Mouse (Mus musculus) C2C12 (cell line): ENCODE data around the gene Rarres2. TPM values are rescaled to one million over a fixed set of nuclear protein-coding genes. Genes with fewer than 3 reads are reported as not detected.

Experiments used
- H3K27me3 ChIP-seq: one replicate; pipeline ENCODE4 v1.6.1; 2011; ENCODE audit not compliant: control insufficient read depth, insufficient read depth, insufficient read length
- H3K36me3 ChIP-seq: one replicate; pipeline ENCODE4 v1.6.1; 2011; ENCODE audit not compliant: control insufficient read depth, insufficient read depth
- H3K4me3 ChIP-seq: one replicate; pipeline ENCODE4 v1.5.1; 2011; ENCODE audit warnings: mild to moderate bottlenecking, control low read depth; ENCODE audit not compliant: poor library complexity, insufficient read depth, severe bottlenecking
- H3K79me2 ChIP-seq: one replicate; pipeline ENCODE4 v1.6.1; 2011; ENCODE audit not compliant: control insufficient read depth, insufficient read depth
- H3K79me3 ChIP-seq: one replicate; pipeline ENCODE4 v1.6.1; 2011; ENCODE audit warnings: low read depth, control low read depth
- H3ac ChIP-seq: one replicate; pipeline ENCODE3; 2011; ENCODE audit warnings: low read depth; ENCODE audit not compliant: control insufficient read depth, insufficient read length
- CEBPB ChIP-seq: IDR thresholded peaks from one replicate; pipeline ENCODE4 v1.6.1; 2011; ENCODE audit warnings: low read depth, mild to moderate bottlenecking, control low read depth, moderate library complexity
- CTCF ChIP-seq: IDR thresholded peaks from one replicate; pipeline ENCODE4 v1.5.1; 2011; ENCODE audit not compliant: control insufficient read depth, insufficient read depth, insufficient read length
- FOSL1 ChIP-seq: IDR thresholded peaks from one replicate; pipeline ENCODE4 v1.8.0; 2011; ENCODE audit warnings: mild to moderate bottlenecking, low read length; ENCODE audit not compliant: poor library complexity, insufficient read depth, severe bottlenecking
- MAX ChIP-seq: IDR thresholded peaks from one replicate; pipeline ENCODE4 v1.6.1; 2011; ENCODE audit warnings: mild to moderate bottlenecking, control low read depth
- MYOD1 ChIP-seq: IDR thresholded peaks from one replicate; pipeline ENCODE4 v1.6.1; 2011; ENCODE audit warnings: low read depth; ENCODE audit not compliant: control insufficient read depth, insufficient read length
- MYOG ChIP-seq: IDR thresholded peaks from one replicate; pipeline ENCODE4 v1.6.1; 2011; ENCODE audit not compliant: control insufficient read depth, insufficient read length; ENCODE audit errors: extremely low read depth
- USF1 ChIP-seq: IDR thresholded peaks from one replicate; pipeline ENCODE4 v1.6.1; 2011; ENCODE audit warnings: low read depth, mild to moderate bottlenecking, control low read depth, moderate library complexity
- polyA plus RNA-seq: library from polyadenylated mRNA; unstranded; fragments of >200 nt; fragmentation: generic; extraction: Trizol; gene quantifications from one replicate; pipeline ENCODE4 v1.2.1, GENCODE M21; 2012; ENCODE audit warnings: missing spikeins

Rarres2 gene
- polyA plus RNA-seq, 1 experiment, result 0.08 TPM

DNA sequence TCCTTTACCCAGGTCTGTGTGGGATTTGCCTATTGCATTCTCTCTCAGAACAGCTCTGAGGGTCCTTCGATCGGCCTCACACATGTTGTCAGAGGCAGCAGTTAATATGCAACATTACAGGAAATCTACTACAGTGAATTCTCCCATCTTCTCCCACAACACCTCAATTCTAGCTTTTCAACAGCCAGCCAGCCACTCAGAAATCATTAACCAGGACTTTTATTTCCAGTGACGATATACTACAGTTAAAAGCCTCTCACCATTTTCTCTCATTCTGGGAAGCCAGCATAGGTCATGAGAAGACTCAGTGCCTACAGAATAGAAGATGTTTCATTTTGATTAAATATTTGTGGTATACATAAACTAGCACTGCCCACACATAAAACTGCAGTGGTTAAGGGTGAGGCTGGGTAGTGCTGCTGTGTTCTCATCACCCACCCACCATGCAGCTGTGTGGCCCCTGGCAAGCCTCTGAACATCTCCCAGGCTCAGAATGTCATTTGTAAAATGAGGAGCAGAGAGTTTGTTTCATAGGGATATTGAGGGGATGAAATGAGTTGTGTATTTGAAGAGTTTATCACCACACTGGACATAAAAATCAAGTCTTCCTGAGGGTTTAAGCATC lies 18.7 kb upstream of the Rarres2 start:
- Histone ChIP-seq H3K79me2 (peaks cover 25% of the 10 kb centered on the region), H3K4me3 (no peak overlapping the region), H3ac (no peak overlapping the region), H3K79me3 (peaks cover 18% of the 10 kb centered on the region), H3K27me3 (no peaks in the 10 kb centered on the region), H3K36me3 (peaks cover 6% of the 10 kb centered on the region)
- TF ChIP-seq FOSL1 (no peak), MAX (no peak), USF1 (no peak)

DNA sequence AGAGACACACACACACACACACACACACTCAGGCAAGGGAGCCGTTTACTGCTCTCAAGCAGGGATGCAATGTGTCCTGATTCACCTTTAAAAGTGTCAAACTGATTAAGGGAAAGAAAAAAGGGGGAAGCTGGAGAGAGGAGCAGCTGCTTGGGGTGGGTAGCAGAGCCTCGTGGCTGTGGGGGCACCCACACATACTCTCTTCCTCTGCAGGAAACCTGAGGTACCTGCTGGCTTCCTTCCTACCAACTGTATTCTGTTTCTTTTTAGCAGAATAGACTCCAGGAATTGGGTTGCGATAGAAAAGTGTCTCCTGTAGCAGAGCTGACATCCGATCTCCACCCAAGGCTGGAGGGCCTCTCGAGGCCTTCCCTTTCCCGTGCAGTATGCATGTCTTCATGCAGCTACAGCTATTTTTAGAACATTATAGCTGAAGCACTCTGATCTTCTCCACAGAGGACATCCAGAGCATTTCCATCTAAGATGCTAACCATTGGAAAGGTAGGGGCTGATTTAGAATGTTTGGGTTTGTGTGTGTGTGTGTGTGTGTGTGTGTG lies 16.7 kb upstream of the Rarres2 start, which contains the start of gene Gm45021:
TSS of gene Gm45021 (plus strand) at position 417 of the 557 bp plus-strand sequence.
- TF ChIP-seq USF1, result no peak
- TF ChIP-seq MYOG, result no peak
- TF ChIP-seq CTCF, result no peak
- TF ChIP-seq MYOD1, result no peak
- TF ChIP-seq CEBPB, result no peak
- no peak for TF ChIP-seq MAX
- no peak for TF ChIP-seq FOSL1
- no peaks in the 10 kb centered on the region for H3K27me3 ChIP-seq
- H3K79me3 ChIP-seq, result peaks cover 1% of the 10 kb centered on the region
- peaks cover 5% of the 10 kb centered on the region for H3K79me2 ChIP-seq
- no peak within 1 kb of the TSS for H3K4me3 ChIP-seq
- H3K36me3 ChIP-seq, result no peaks in the 10 kb centered on the region
- no peak within 1 kb of the TSS for H3ac ChIP-seq

DNA sequence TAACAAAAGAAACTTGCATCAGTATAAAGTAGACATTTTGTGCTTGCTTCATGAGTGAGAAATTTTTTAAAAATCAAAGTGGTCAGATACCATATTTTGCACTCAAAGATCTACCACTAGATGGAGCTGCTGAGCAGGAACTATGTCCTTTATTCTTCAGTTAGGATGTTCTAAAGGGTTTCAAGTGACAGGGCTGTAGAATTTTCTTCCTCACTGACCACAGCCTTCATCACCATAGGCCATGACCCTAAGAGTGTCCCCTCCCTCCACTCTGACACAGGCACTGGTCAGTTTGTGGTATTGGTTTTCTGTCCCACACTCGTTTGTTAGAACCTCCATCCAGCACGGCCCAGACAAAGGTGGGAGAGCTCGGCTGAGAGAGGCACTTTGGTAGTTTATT lies 9.4 kb upstream of the Rarres2 start:
- H3K4me3 ChIP-seq, result no peak overlapping the region
- H3ac ChIP-seq, result no peak overlapping the region
- no peaks in the 10 kb centered on the region for H3K36me3 ChIP-seq
- no peaks in the 10 kb centered on the region for H3K79me2 ChIP-seq
- H3K79me3 ChIP-seq, result no peaks in the 10 kb centered on the region
- no peaks in the 10 kb centered on the region for H3K27me3 ChIP-seq
- TF ChIP-seq FOSL1 (no peak), CTCF (no peak), MYOG (no peak), MYOD1 (no peak), CEBPB (no peak), MAX (no peak), USF1 (no peak)

GRCm38 (mm10) chr6:48581257-48581656 lies 8.7 kb upstream of the Rarres2 start:
- no peak overlapping the region for H3ac ChIP-seq
- H3K4me3 ChIP-seq, result no peak overlapping the region
- no peaks in the 10 kb centered on the region for H3K79me3 ChIP-seq
- no peaks in the 10 kb centered on the region for H3K36me3 ChIP-seq
- no peaks in the 10 kb centered on the region for H3K79me2 ChIP-seq
- TF ChIP-seq CEBPB (no peak), MYOD1 (no peak), USF1 (no peak), MYOG (no peak), CTCF (no peak), MAX (no peak), FOSL1 (no peak)
- no peaks in the 10 kb centered on the region for H3K27me3 ChIP-seq

- no peak overlapping the region for H3K4me3 ChIP-seq
- no peaks in the 10 kb centered on the region for H3K79me3 ChIP-seq
- H3ac ChIP-seq, result peak overlapping the region; percentile 6
- no peaks in the 10 kb centered on the region for H3K79me2 ChIP-seq
- H3K27me3 ChIP-seq, result no peaks in the 10 kb centered on the region
- TF ChIP-seq CTCF, result no peak
- TF ChIP-seq MYOG, result no peak
- TF ChIP-seq MAX, result no peak
- TF ChIP-seq CEBPB, result no peak
- TF ChIP-seq USF1, result no peak
- no peak for TF ChIP-seq FOSL1
- no peak for TF ChIP-seq MYOD1
- H3K36me3 ChIP-seq, result no peaks in the 10 kb centered on the region
These were observed 6.6 kb upstream of the Rarres2 start for GRCm38 (mm10) chr6:48579215-48579648.
